Mouse (Mus musculus): ENCODE results near the gene Sft2d1. TPM values are rescaled to one million over a fixed set of nuclear protein-coding genes. Genes with fewer than 3 reads are reported as not detected.

Sft2d1 gene
- polyA plus RNA-seq, 1 experiment from 2014 or later, result 61.0 TPM

- WGBS, result 93% methylated on average over 3 of the region's 3 CpGs
- no peak overlapping the region for H3K9ac ChIP-seq
- ATAC-seq (ENCODE audit: insufficient read depth) (no peak), DNase-seq (no peak)
- TF ChIP-seq CTCF (IDR thresholded peaks at IDR 0.05; ENCODE audit: low read depth), result no peak
- H3K27me3 ChIP-seq (ENCODE audit: insufficient read depth, low read length), result no peaks in the 10 kb centered on the region
- H3K36me3 ChIP-seq (ENCODE audit: insufficient read depth), result no peaks in the 10 kb centered on the region
- H3K4me2 ChIP-seq, result no peak overlapping the region
- H3K4me1 ChIP-seq (ENCODE audit: insufficient read depth), result 0 out of 2 replicates have a peak, but pooled peaks cover under 1% of the 10 kb centered on the region
- H3K27ac ChIP-seq (ENCODE audit: low read depth), result no peak overlapping the region
- no peaks in the 10 kb centered on the region for H3K9me3 ChIP-seq (ENCODE audit: low read depth, low read length)
- no peak overlapping the region for H3K4me3 ChIP-seq (ENCODE audit: low read depth, low read length)
These were observed 20.8 kb upstream of the Sft2d1 start for GRCm38 (mm10) chr17:8289993-8290679.

DNA sequence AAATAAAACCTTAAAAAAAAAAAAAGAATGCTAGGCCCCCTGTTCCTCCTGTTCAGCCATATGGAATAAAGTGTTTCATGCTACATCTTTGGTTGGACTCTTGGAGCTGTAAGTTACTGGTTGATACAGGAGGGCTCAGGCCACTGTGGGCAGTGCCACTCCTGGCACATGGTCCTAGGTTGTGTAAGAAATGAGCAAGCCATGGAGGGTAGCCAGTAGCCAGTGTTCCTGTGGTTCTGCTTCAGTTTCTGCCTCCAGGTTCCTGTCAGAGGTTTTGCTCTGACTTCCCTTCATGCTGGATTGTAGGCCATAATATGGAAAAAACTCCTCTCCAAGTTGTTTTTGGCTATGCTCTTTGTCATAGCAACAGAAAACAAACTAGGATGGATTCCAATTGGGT is 20.2 kb upstream of the Sft2d1 start:
- TF ChIP-seq CTCF (IDR thresholded peaks at IDR 0.05; ENCODE audit: low read depth), result no peak
- no peak overlapping the region for H3K4me2 ChIP-seq
- no peak for ATAC-seq (ENCODE audit: insufficient read depth)
- H3K4me3 ChIP-seq (ENCODE audit: low read depth, low read length), result no peak overlapping the region
- DNase-seq, result no peak
- H3K9ac ChIP-seq, result no peak overlapping the region
- H3K27me3 ChIP-seq (ENCODE audit: insufficient read depth, low read length), result no peaks in the 10 kb centered on the region
- no peaks in the 10 kb centered on the region for H3K36me3 ChIP-seq (ENCODE audit: insufficient read depth)
- no peaks in the 10 kb centered on the region for H3K9me3 ChIP-seq (ENCODE audit: low read depth, low read length)
- no peaks in the 10 kb centered on the region for H3K4me1 ChIP-seq (ENCODE audit: insufficient read depth)
- H3K27ac ChIP-seq (ENCODE audit: low read depth), result no peak overlapping the region

- no peak for ATAC-seq (ENCODE audit: insufficient read depth)
- no peak for TF ChIP-seq CTCF (IDR thresholded peaks at IDR 0.05; ENCODE audit: low read depth)
These were observed 15.1 kb upstream of the Sft2d1 start for GRCm38 (mm10) chr17:8295825-8296224.

DNA sequence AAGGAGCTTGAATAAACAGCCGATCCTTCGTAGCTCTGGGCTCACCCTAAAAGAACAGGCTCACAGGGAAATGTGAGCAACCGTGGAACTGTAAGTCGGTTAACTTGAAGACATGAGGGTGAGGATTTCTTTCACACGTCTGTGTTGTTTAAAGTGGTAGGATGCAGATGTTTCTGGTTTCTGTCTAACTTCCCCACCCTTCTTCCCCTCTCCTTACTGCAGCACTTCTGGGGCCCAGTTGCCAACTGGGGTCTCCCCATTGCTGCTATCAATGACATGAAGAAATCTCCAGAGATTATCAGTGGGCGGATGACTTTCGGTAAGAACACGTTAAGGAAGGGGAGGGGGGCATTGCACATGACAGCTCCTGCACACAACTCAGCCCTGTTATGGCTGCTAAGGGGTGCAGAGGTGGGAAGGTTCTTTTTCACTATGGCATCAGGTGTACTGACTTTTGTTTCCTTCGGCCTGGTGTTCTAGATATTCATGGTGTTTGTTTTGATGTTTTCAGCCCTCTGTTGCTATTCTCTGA is 14.5 kb upstream of the Sft2d1 start:
- WGBS, result 78% methylated on average over 9 of the region's 9 CpGs
- H3K27ac ChIP-seq (ENCODE audit: low read depth), result no peak overlapping the region
- no peaks in the 10 kb centered on the region for H3K9me3 ChIP-seq (ENCODE audit: low read depth, low read length)
- peaks cover 13% of the 10 kb centered on the region; the same call in 1 of the 2 replicates for H3K36me3 ChIP-seq (ENCODE audit: insufficient read depth)
- H3K9ac ChIP-seq, result no peak overlapping the region
- no peak overlapping the region for H3K4me2 ChIP-seq
- H3K4me1 ChIP-seq (ENCODE audit: insufficient read depth), result no peaks in the 10 kb centered on the region
- H3K27me3 ChIP-seq (ENCODE audit: insufficient read depth, low read length), result no peaks in the 10 kb centered on the region
- no peak overlapping the region for H3K4me3 ChIP-seq (ENCODE audit: low read depth, low read length)
- no peak for ATAC-seq (ENCODE audit: insufficient read depth)
- no peak for DNase-seq
- TF ChIP-seq CTCF (IDR thresholded peaks at IDR 0.05; ENCODE audit: low read depth), result no peak

More at GRCm38 (mm10) chr17:8295825-8296224, 15.1 kb upstream of the Sft2d1 start:
- H3K27me3 ChIP-seq (ENCODE audit: insufficient read depth, low read length), result no peaks in the 10 kb centered on the region
- H3K4me1 ChIP-seq (ENCODE audit: insufficient read depth), result no peaks in the 10 kb centered on the region
- no peaks in the 10 kb centered on the region for H3K9me3 ChIP-seq (ENCODE audit: low read depth, low read length)
- no peak overlapping the region for H3K27ac ChIP-seq (ENCODE audit: low read depth)
- DNase-seq, result no peak
- no peak overlapping the region for H3K4me3 ChIP-seq (ENCODE audit: low read depth, low read length)
- no peak overlapping the region for H3K9ac ChIP-seq
- peaks cover 13% of the 10 kb centered on the region; the same call in 1 of the 2 replicates for H3K36me3 ChIP-seq (ENCODE audit: insufficient read depth)
- no peak overlapping the region for H3K4me2 ChIP-seq

- TF ChIP-seq CTCF (IDR thresholded peaks at IDR 0.05; ENCODE audit: low read depth), result no peak
- Histone ChIP-seq H3K4me3 (ENCODE audit: low read depth, low read length) (no peak overlapping the region), H3K9me3 (ENCODE audit: low read depth, low read length) (no peaks in the 10 kb centered on the region), H3K4me2 (no peak overlapping the region), H3K4me1 (ENCODE audit: insufficient read depth) (no peaks in the 10 kb centered on the region), H3K27me3 (ENCODE audit: insufficient read depth, low read length) (no peaks in the 10 kb centered on the region), H3K9ac (no peak overlapping the region), H3K36me3 (ENCODE audit: insufficient read depth) (peaks cover 13% of the 10 kb centered on the region; the same call in 1 of the 2 replicates), H3K27ac (ENCODE audit: low read depth) (no peak overlapping the region)
- 83% methylated on average over 5 of the region's 5 CpGs for WGBS
- DNase-seq (no peak), ATAC-seq (ENCODE audit: insufficient read depth) (no peak)
These were observed 13.2 kb upstream of the Sft2d1 start for GRCm38 (mm10) chr17:8297746-8298145.

GRCm38 (mm10) chr17:8298281-8298680 is 12.6 kb upstream of the Sft2d1 start:
- no peak for TF ChIP-seq CTCF (IDR thresholded peaks at IDR 0.05; ENCODE audit: low read depth)
- Histone ChIP-seq H3K4me1 (ENCODE audit: insufficient read depth) (no peaks in the 10 kb centered on the region), H3K27me3 (ENCODE audit: insufficient read depth, low read length) (no peaks in the 10 kb centered on the region), H3K36me3 (ENCODE audit: insufficient read depth) (peaks cover 13% of the 10 kb centered on the region; the same call in 1 of the 2 replicates), H3K27ac (ENCODE audit: low read depth) (no peak overlapping the region), H3K9ac (no peak overlapping the region), H3K9me3 (ENCODE audit: low read depth, low read length) (no peaks in the 10 kb centered on the region), H3K4me3 (ENCODE audit: low read depth, low read length) (no peak overlapping the region), H3K4me2 (no peak overlapping the region)
- no peak for ATAC-seq (ENCODE audit: insufficient read depth)
- no peak for DNase-seq
- WGBS, result 84% methylated on average over 2 of the region's 2 CpGs

DNA sequence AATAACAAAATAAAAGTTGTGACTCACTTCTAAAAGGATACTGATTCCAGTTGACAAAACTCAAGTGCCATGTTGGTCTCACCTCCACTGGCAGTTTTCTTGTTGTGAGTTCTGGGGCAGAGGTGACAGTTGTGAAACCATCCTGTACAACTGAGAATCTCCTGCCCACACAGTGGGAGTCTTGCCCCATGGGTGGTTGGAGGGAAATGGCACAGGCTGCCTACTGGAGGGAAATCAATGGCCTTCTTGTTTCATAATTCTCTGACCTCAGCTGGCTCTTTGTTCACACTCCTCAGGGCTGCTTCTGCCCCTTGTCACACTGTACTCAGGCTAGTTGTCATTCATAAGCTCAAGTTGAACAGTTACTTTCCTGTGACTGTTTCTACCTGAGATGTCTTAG is 11.4 kb upstream of the Sft2d1 start:
- no peak overlapping the region for H3K4me3 ChIP-seq (ENCODE audit: low read depth, low read length)
- no peak for DNase-seq
- H3K9me3 ChIP-seq (ENCODE audit: low read depth, low read length), result no peaks in the 10 kb centered on the region
- no peak overlapping the region for H3K27ac ChIP-seq (ENCODE audit: low read depth)
- no peak for TF ChIP-seq CTCF (IDR thresholded peaks at IDR 0.05; ENCODE audit: low read depth)
- no peak for ATAC-seq (ENCODE audit: insufficient read depth)
- H3K36me3 ChIP-seq (ENCODE audit: insufficient read depth), result peaks cover 13% of the 10 kb centered on the region; the same call in 1 of the 2 replicates
- no peaks in the 10 kb centered on the region for H3K27me3 ChIP-seq (ENCODE audit: insufficient read depth, low read length)
- H3K4me1 ChIP-seq (ENCODE audit: insufficient read depth), result no peaks in the 10 kb centered on the region
- no peak overlapping the region for H3K4me2 ChIP-seq
- H3K9ac ChIP-seq, result no peak overlapping the region
